Mouse (Mus musculus): ENCODE data around the gene Itga1. TPM values are rescaled to one million over a fixed set of nuclear protein-coding genes. Genes with fewer than 3 reads are reported as not detected.

Gene Itga1
- polyA plus RNA-seq, 2 experiments from 2014 or later: 0.18 to 0.23 TPM

DNA sequence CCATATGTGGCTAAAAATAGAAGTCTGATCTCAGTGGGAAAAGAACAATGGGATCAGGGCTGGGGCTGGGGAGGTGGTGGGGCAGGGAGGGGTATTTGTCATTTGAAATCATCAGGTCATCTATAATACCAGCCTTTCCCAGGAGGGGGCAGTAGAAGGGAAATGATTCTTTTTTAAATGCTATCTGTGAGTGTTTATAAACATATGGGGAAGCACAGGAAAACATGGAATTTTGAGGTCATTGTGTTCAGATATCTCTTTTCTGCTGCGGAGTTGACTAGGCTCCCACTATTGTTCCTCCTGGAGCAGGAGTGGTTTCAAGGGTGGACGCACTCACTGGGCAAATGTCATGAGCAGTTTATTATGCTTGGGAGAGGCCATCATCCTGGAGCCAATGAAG, 114.6 kb downstream of the Itga1 start:
- no peak for ATAC-seq

- no peak for ATAC-seq
These were observed 117.1 kb downstream of the Itga1 start for GRCm38 (mm10) chr13:114984658-114985057.

DNA sequence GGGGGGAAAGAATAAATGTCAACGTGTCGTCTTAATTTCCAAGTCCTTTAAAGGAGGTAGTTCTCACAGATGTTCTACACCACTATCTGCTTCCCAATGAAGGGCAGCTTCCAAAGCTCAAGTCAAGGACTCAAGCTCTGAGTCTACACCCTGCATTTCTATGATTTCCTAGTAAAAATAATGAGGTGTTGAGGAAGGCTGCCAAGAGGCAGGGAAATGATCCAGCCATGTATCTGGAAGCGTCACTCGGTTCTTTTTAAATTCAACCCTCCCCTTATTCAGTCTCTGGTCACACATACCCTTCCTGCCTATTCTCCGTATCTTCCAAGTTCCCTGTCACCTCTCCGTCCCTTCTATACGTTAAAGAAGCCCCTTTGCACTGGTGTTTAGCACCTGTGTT, 118.6 kb downstream of the Itga1 start:
- no peak for ATAC-seq

DNA sequence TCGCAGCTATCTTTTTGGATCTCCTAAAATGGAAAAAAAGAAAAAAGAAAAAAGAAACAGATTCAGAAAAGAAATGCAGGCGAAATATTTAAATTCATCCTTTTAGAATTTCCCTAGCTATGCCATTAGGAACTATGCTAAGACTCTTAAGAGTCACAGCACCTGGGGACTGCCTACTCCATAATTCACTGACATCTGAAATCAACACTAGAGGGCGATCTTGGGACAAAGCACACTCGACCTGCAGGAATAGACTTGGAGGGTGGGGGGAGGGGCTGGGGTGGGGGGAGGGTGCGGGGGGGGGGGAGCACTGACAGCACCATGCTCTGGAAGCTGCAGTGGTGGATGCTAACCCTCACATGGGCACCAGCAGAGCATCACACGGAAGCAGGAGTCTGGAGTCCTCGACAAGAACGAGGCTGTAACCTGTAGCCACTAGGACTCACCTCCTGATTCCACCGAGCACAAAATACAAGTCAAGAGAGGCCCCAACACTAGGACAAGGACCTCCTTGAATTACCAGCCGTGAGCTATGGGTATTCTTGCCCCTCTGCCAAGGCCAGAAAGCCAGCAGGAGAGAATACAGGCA, 120.8 kb downstream of the Itga1 start:
- no peak for ATAC-seq

DNA sequence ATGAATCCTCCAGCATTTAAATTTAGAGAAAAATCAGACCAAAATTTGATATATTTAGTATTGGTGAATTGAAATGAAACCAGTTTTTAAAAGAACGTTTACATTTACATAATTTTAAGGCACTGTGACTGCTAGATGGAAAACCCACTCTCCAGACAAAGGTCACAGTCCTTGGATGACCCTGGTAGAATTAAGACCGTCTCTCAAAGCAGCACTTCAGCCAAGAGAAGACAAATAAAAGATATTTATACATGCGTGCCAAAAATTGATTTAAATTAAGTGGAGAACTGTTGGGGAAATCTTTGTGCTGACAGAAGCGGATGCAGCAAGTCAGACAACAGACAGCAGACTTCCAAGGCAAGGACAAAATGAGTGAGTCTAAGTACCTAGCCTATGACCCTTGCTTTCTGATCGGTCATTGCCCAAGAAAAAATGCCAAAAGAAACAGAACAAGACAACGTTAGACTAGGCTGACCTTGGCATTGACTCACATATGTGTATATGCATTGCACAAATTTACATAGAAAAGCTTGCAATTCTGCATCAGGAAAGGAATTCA, 127.2 kb downstream of the Itga1 start:
- no peak for ATAC-seq

- ATAC-seq: no peak
These were observed 129.9 kb downstream of the Itga1 start for GRCm38 (mm10) chr13:114971905-114972304.

- ATAC-seq: peak; percentile 100
These were observed 137.5 kb downstream of the Itga1 start for GRCm38 (mm10) chr13:114964233-114964632.

DNA sequence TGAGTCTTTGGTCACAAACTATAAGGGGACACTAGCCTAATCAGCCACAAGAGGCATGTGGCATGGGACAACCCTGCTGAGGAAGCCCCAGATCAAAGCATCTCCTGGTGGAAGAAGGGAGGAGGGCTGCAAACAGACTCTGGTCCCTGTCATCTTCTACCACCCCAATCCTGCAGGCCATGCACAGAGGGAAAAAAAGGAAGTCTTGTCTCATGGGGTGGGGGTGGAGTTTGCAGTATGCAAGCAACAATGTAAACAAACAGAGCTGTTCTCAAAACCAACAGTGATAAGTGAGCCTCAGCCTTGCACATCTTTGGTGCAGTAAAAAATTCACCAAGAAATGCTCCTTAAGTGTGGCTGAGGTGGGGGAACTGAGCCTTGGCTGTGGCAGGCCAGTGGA, 147.2 kb downstream of the Itga1 start:
- ATAC-seq: no peak

- ATAC-seq: no peak
These were observed 168.2 kb downstream of the Itga1 start for GRCm38 (mm10) chr13:114933541-114933940.

DNA sequence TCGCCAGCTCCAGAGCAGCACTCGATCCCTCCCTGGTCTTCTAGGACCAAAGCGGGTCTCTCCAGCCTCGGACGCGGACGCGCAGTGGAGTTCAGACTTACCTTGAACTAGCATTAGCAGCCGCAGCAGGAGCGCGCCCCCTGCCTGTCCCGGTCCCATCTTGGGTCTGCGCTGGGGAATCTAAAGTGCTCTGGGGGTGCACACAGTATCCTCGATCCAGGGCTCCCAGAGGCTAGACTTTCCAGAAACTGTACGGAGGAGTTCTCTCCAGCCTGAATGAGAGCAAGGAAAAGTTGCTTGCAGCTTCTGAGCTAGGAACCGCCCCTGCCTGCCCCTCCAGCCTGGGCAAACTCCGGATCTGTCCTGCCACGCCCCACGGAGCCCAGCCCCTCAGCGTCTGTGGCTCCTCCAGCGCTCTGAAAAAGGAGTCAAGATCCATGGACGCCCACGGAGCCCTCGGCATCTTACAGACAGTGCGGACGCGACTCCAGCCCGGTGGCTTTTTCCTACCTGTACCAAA, 169.9 kb downstream of the Itga1 start, which contains the start of gene Itga2:
Gene Itga2, minus strand, starts transcription at position 326 of the 520 bp plus-strand sequence.
- peak; percentile 89 for ATAC-seq

- ATAC-seq: peak; percentile 41
These were observed 170.6 kb downstream of the Itga1 start for GRCm38 (mm10) chr13:114930996-114931649.

DNA sequence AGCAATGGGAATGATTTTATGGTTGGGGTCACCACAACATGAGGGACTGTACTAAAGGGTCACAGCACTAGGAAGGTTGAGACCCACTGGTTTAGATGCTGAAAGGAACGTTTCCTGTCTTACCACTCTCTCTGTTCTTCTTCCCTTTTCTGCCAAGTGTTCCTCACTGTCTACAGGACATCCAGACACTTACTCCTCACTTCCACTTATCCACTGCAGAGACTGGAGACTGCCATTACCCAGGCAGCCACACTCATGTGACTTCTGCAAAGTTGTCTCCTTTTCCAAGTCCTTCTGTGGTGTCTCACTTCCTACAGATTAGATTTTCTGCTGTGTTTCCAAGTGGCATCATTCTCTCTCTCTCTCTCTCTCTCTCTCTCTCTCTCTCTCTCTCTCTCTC, 177.0 kb downstream of the Itga1 start:
- ATAC-seq: no peak

DNA sequence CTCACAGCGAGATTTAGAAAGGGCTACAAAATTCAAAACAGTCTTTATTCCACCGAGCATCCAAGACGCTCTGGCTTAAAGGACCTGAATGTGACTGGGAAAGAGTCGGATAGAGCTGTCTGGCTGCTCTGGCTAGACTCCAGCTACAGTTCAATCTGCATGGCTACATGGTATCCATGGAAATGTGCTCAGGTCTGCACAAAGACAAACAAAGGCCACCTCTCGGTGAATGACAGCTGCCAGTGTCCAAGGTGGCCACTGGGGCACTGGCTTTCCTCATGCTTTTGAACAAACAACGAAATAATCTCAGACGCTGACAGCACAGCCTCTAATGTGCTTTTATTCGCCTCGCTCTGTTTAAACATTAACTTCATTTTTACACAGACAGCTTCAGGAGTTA, 178.4 kb downstream of the Itga1 start:
- ATAC-seq: no peak

DNA sequence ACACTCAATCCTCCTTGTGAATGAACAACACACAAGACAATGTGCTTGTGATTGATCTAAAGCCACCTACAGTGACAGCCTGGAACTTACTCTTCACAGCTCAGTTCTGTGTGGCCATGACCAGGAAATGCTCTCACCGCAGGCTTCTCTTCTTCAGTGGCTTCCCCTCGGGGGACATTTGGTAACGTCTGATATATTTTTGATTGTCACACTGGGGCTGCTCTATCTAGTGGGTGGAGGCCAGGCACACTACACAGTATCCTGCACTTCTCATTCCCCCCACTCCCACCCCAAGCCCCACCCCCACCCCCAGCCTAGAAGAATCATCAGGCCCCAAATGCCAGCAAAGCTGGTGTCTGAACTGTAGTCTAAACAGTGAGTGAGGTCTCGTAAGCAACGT, 186.0 kb downstream of the Itga1 start:
- ATAC-seq: peak; percentile 93

DNA sequence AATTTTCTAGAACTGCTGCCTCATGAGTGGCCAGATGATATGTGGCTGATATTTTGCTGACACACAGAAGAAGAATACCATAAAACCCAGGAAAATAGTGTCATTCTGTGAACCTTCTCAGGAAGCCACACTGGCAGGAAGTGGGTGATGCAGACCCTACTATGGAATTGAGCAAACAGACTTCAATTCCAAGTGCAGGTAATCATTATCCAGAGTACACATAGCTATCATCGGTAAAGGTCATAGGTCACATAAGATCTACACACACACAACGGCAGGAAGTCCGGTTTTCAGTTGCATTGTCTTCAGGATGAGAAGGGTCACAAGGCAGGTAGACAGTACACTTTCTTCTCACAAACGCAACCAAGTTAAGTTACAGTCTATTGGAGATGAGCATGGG, 186.8 kb downstream of the Itga1 start:
- peak; percentile 42 for ATAC-seq

DNA sequence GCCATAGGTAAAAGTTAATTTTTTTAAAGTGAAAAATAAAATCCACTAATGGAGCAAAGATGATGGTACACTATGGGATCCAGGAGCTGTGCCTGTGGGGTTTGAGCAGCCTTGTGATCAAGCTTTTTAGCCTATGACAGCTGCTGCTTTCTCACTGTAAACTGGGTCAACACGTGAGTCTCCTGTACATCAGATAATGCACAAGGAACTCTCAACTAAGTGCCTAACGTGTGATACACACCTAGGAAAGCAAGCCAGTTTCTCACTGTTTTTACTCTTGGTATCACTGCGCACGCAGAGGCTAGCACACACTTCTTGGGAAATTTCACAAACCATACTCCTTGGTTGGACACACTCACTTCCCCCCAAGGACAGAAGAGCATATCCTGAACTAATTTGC, 187.2 kb downstream of the Itga1 start:
- no peak for ATAC-seq

- ATAC-seq: no peak
These were observed 191.1 kb downstream of the Itga1 start for GRCm38 (mm10) chr13:114910629-114911028.

DNA sequence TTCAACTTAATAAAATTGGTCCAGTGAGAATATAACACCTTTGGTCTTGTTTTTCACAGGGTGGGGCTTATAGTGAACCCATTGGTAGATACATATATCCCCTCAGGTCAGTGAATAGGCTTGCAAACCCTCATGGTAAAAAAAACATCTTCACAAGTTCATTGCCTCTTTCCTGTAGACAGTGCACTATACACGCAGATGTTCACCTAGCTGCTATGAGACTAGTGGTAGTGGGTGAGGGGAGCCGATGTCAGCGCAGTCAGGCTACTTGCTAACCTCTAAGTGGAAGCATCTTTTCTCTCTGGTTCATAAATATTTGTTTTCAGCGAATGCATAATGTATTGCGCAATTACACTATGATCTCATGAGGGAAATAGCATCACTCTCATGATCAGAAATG, 192.2 kb downstream of the Itga1 start:
- no peak for ATAC-seq

DNA sequence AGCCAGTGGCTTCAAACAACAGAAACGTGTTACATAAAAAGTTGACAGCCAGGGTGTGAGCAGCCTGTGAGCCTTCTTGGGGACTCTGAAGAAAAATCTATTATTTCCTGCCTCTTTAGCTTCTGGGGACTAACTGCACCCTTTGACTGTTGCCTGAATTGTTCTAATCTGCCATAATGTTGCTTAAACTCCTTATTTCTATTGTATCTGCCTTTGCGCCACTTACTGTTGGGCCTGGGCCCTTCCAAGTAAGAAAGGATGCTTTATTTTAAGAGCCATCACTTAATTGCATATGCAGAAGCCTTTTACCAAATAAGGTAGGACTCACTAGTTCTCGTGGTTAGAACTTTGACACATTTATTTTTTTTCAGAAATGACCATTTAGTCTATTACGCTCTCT, 193.9 kb downstream of the Itga1 start:
- no peak for ATAC-seq

Other genes with a start within 250 kb of the Itga1 start
- gene Itga2, start 169.9 kb downstream of the Itga1 start, polyA plus RNA-seq (2017; shearing (Covaris generic)): 1 to 10 TPM; 5.8 to 7.8 TPM
- 1 to 10 TPM; 1.3 to 4.1 TPM for gene Pelo, start 11.8 kb downstream of the Itga1 start, polyA plus RNA-seq (2017; shearing (Covaris generic))
- 1 to 10 TPM in 1 of 2 experiments, not detected in 1; 1.6 TPM for gene Gm49395, start within 50 bp of the Itga1 start, polyA plus RNA-seq (2017; shearing (Covaris generic))